Mouse (Mus musculus) G1E (cell line): ENCODE results near the gene Impdh1. TPM values are rescaled to one million over a fixed set of nuclear protein-coding genes. Genes with fewer than 3 reads are reported as not detected.
A peak's percentile ranks its signal among the peaks of the same experiment; 100 is the strongest.
"Not testable (repeated sequence)": the region's sequence is repeated elsewhere in the genome, so short reads cannot be mapped to it uniquely, and the experiment has no call there.

ENCODE experiments used
- ATAC-seq: 2 replicates; pipeline ENCODE4 v1.8.0; 2016; ENCODE audit warnings: mild to moderate bottlenecking; ENCODE audit not compliant: insufficient number of reproducible peaks, poor library complexity, low FRiP score, severe bottlenecking; ENCODE audit errors: extremely low read depth
- DNase-seq: peaks from one replicate; pipeline ENCODE4 v3.0.0; 2012; ENCODE audit warnings: low spot score
- H3K27me3 ChIP-seq: 2 replicates; pipeline ENCODE4 v1.6.1; 2012; ENCODE audit warnings: mild to moderate bottlenecking, low read length, inconsistent platforms; ENCODE audit not compliant: insufficient read depth
- H3K36me3 ChIP-seq: replicated peaks from 2 replicates; pipeline ENCODE3; 2012; ENCODE audit warnings: mild to moderate bottlenecking, inconsistent platforms
- H3K4me1 ChIP-seq: 2 replicates; pipeline ENCODE4 v1.6.1; 2012; ENCODE audit warnings: low read depth, low read length, inconsistent platforms, mixed read lengths; ENCODE audit not compliant: insufficient read depth
- H3K4me3 ChIP-seq: 2 replicates; pipeline ENCODE4 v1.5.1; 2012; ENCODE audit warnings: low read depth, mild to moderate bottlenecking, inconsistent platforms, low read length, moderate library complexity, mixed read lengths
- H3K9me3 ChIP-seq: replicated peaks from 2 replicates; pipeline ENCODE4 v1.6.1; 2012; ENCODE audit warnings: inconsistent platforms
- CTCF ChIP-seq: IDR thresholded peaks from 2 replicates; pipeline ENCODE4 v1.5.1; 2012; ENCODE audit warnings: low read depth, low read length, inconsistent platforms, mixed read lengths
- GATA1 ChIP-seq: IDR thresholded peaks from 2 replicates; pipeline ENCODE4 v1.6.1; 2012; ENCODE audit warnings: borderline replicate concordance, low read length, inconsistent platforms, mixed read lengths
- GATA2 ChIP-seq: IDR thresholded peaks from 2 replicates; pipeline ENCODE4 v1.6.1; 2012; ENCODE audit warnings: low read depth, low read length, inconsistent platforms, borderline replicate concordance
- POLR2AphosphoS5 ChIP-seq: IDR thresholded peaks from 2 replicates; pipeline ENCODE4 v1.6.1; 2012; ENCODE audit warnings: low read depth, low read length, inconsistent platforms; ENCODE audit not compliant: insufficient replicate concordance
- TAL1 ChIP-seq: conservative IDR thresholded peaks from 2 replicates; pipeline ENCODE4 v1.6.1; 2012; ENCODE audit warnings: low read depth, low read length, inconsistent platforms, mixed read lengths
- polyA plus RNA-seq: library from polyadenylated mRNA; stranded (reverse); fragments of >175 nt; gene quantifications from 2 replicates; pipeline ENCODE4 v1.2.3, GENCODE M21; 2012
- total RNA-seq, 2 experiments: library from RNA; stranded (forward) in 1 of 2; stranded (reverse) in 1 of 2; fragments of 200-1000 nt in 1 of 2; fragments of >200 nt in 1 of 2; fragmentation: Nextera tagmentation in 1 of 2; gene quantifications; 2 replicates each; pipeline ENCODE4 v1.2.3; 2014 to 2017

Impdh1 gene
- total and polyA plus RNA-seq, 3 experiments: 2.6 to 40.6 (median 7.2) TPM

DNA sequence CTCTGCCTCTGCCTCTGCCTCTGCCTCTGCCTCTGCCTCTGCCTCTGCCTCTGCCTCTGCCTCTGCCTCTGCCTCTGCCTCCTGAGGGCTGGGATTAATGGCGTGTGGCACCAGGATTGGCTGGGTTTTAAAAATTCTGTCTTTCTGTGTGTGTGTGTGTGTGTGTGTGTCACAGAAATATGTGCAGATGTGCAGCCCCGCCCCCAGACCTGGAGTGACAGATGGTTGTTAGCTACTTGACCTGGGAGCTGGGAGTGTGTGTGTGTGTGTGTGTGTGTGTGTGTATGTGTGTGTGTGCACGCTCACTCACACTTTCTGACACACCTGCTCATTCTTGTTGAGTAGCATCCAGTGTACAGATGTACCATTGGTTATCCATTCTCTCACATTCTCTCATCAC lies 17.5 kb upstream of the Impdh1 start:
- DNase-seq (no peak), ATAC-seq (no peak)
- Histone ChIP-seq H3K4me3 (no peak overlapping the region), H3K36me3 (no peaks in the 10 kb centered on the region), H3K9me3 (no peaks in the 10 kb centered on the region), H3K27me3 (peaks cover 43% of the 10 kb centered on the region), H3K4me1 (peaks cover 8% of the 10 kb centered on the region)
- no peak for TF ChIP-seq CTCF
- no peak for TF ChIP-seq TAL1

DNA sequence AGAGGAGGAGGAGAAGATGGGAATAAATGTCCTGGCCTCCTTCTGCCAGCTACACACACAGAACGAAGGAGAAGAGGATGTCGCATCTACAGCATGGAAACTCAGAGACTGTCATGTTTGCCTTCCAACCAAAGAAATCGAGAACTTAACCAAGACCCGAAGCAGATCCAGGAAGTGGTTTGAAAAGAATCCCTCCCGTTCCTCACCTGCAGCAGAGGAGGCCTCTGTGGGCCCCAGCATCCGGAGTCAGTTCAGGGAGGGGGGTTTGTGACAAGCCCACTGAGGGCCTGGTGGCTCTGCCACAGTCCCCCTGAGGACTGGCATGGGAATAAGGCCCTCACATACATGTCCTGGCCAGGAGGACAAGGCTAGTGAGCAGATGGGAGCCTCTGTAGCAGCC lies 16.2 kb upstream of the Impdh1 start:
- Histone ChIP-seq H3K4me1 (peaks cover 8% of the 10 kb centered on the region), H3K27me3 (peaks cover 53% of the 10 kb centered on the region), H3K4me3 (no peak overlapping the region), H3K9me3 (no peaks in the 10 kb centered on the region), H3K36me3 (no peaks in the 10 kb centered on the region)
- DNase-seq: no peak
- TF ChIP-seq GATA2: no peak
- TF ChIP-seq GATA1: no peak
- no peak for TF ChIP-seq POLR2AphosphoS5
- TF ChIP-seq CTCF: no peak
- no peak for TF ChIP-seq TAL1
- ATAC-seq: no peak

DNA sequence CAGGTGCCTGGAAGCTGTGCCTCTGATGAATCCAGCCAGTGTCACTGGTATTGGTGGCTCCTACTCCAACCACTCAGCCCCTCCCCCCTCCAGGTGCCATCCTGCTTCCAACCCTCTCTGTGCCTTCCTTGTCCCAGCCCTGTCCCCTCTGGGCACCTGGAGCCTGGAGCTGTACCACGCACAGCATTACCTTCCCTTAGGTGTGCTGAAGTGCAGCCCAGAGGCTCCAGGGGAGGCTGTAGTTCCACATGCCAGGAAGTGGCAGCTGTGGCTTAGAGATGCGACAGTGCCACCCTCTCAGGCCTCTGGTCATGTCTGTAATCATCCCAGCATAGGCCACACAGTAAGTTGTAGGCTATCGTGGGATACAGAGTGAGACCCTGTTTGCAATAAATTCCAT lies 15.6 kb upstream of the Impdh1 start:
- DNase-seq: no peak
- H3K4me3 ChIP-seq: no peak overlapping the region
- H3K27me3 ChIP-seq: peaks cover 50% of the 10 kb centered on the region

DNA sequence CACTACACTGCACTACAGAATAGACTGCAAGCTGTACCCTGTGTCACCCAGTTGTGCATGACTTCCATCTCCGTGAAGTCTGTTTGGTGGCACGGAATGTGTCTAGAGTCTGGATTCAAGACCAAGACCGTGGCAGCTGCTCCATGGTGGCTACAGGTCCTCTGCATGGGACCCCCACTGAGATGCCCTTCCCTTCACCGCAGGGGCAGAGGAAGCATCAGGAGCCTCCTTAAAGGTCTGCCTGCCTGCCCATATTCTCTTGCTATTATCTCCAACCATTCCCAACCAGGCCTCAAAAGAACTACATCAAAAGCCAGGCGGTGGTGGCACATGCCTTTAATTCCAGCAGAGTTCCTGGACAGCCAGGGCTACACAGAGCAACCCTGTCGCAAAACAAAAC lies 14.2 kb upstream of the Impdh1 start:
- Histone ChIP-seq H3K36me3 (no peaks in the 10 kb centered on the region), H3K9me3 (no peaks in the 10 kb centered on the region), H3K27me3 (peaks cover 51% of the 10 kb centered on the region), H3K4me3 (no peak overlapping the region), H3K4me1 (peaks cover 8% of the 10 kb centered on the region)
- ATAC-seq (no peak), DNase-seq (no peak)
- TF ChIP-seq CTCF (no peak), POLR2AphosphoS5 (no peak), TAL1 (no peak)

More for the DNA sequence above, 15.6 kb upstream of the Impdh1 start:
- Histone ChIP-seq H3K9me3 (no peaks in the 10 kb centered on the region), H3K36me3 (no peaks in the 10 kb centered on the region), H3K4me1 (peaks cover 8% of the 10 kb centered on the region)
- no peak for ATAC-seq
- TF ChIP-seq GATA1 (no peak), CTCF (no peak), POLR2AphosphoS5 (no peak), GATA2 (no peak), TAL1 (no peak)

DNA sequence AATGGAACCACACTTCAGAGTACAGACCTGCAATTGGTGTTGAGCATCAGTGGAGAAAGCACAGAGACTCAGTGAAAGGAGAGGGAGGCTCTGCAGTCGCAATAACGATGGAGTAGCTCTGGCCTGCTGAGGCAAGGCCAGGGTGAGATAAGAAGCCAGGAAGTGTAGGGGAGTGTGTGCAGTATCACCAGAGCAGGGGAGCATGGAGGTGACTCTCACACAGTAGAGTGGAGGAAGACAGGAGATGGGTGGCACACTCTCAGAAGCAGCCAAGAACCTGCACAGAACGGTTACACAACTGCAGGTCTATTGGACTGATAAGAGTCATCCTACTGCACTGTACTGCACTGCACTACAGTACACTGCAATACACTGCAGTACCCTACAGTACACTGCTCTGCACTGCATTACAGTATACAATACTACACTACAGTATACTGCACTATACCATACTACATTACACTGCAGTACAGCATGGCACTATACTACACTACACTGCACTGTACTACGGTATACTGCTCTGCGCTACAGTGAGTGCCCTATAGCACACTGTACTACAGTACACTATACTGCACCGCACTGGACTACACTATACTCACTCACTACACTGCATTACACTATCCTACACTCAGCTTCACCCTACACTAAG lies 13.2 kb upstream of the Impdh1 start:
- H3K27me3 ChIP-seq: peaks cover 45% of the 10 kb centered on the region
- DNase-seq (no peak), ATAC-seq (peak; percentile 8; the same call in 1 of the 2 replicates)
- TF ChIP-seq TAL1: no peak
- TF ChIP-seq CTCF: no peak
- no peak for TF ChIP-seq POLR2AphosphoS5
- TF ChIP-seq GATA1: no peak
- no peak for TF ChIP-seq GATA2
- H3K4me1 ChIP-seq: peaks cover 8% of the 10 kb centered on the region
- no peaks in the 10 kb centered on the region for H3K36me3 ChIP-seq
- H3K4me3 ChIP-seq: no peak overlapping the region
- no peaks in the 10 kb centered on the region for H3K9me3 ChIP-seq

DNA sequence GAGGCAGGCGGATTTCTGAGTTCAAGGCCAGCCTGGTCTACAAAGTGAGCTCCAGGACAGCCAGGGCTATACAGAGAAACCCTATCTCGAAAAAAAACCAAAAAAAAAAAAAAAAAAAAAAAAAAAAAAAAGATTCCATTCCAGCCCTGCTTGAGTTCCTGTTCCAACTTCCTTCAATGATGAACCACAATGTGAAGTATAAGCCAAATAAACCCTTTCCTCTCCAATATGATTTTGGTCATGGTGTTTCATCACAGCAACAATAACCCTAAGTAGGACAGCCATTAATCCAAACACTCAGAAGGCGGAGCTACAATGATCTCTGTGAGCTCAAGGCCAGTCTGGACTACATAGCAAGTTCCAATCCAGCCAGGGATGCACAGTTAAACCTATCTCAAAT lies 1.6 kb upstream of the Impdh1 start:
- H3K27me3 ChIP-seq: peaks cover 56% of the 10 kb centered on the region
- peaks cover 17% of the 10 kb centered on the region for H3K4me1 ChIP-seq
- not testable (repeated sequence) for H3K36me3 ChIP-seq, ATAC-seq, DNase-seq, H3K9me3 ChIP-seq, H3K4me3 ChIP-seq

DNA sequence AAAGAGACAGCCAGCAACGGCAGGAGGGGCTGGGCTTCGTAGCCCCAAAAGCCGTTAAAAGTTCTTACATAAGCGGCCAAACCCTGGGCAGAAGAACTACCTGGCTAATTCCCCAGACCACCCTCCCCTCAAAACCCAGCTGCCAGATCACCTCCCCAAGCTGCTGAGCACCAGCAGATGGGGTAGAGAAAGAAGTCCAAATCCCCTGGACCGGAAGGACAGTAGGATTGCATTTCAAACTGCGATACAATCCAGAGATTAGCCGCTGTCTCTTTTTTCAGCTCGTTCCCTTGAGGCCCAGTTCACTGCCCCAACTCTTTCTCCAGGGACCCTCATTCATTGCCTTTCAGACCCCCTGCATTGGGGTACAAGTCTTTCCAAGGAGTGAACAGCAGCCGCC lies 983 bp downstream of the Impdh1 start:
- TF ChIP-seq CTCF (no peak), TAL1 (no peak), GATA2 (no peak), GATA1 (no peak), POLR2AphosphoS5 (no peak)
- ATAC-seq (no peak), DNase-seq (no peak)
- no peaks in the 10 kb centered on the region for H3K9me3 ChIP-seq
- H3K4me3 ChIP-seq: peak overlapping the region; percentile 72; the same call in 1 of the 2 replicates
- H3K36me3 ChIP-seq: no peaks in the 10 kb centered on the region
- H3K27me3 ChIP-seq: peaks cover 56% of the 10 kb centered on the region
- peaks cover 38% of the 10 kb centered on the region for H3K4me1 ChIP-seq
